Comparison of ENCODE assay signal across 18 mouse cellular contexts in genomic region chr3:37397646-37398045, GRCm38 (mm10). TPM values are rescaled to one million over a fixed set of nuclear protein-coding genes. Genes with fewer than 3 reads are reported as not detected.
DNase-seq lines count a peak whose midpoint lies in the region; ATAC-seq and TF ChIP-seq lines count a peak whose summit lies in the region.
"Had no signal": no experiment of that assay in that cellular context is flagged by ENCODE, and none has a peak within 500 bp of the region (broad histone marks: within the 10 kb centered on the region; RNA-seq: fewer than 3 reads in every experiment).

No protein-coding gene starts in this region.

- ATAC-seq in lung, embryonic 15.5 days (ENCODE audit: borderline replicate concordance, extremely low read depth, low FRiP score, low TSS enrichment), result no peak
- no peak for ATAC-seq in hindbrain, embryonic 14.5 days (ENCODE audit: low FRiP score)
- ATAC-seq: hindbrain, embryonic 16.5 days had no signal

- peaks cover 8% of the 10 kb centered on the region; the same call in 1 of the 2 replicates for H3K4me1 ChIP-seq in lung, embryonic 15.5 days
- H3K4me1 ChIP-seq in lung, adult 2 months (ENCODE audit: control insufficient read depth, insufficient read depth, low read length), result no peaks in the 10 kb centered on the region
- H3K4me1 ChIP-seq in hindbrain, embryonic 14.5 days (replicated peaks; ENCODE audit: control insufficient read depth, insufficient read depth, low read length), result no peaks in the 10 kb centered on the region
- H3K4me1 ChIP-seq: forebrain, embryonic 12.5 days had no signal

- H3K4me3 ChIP-seq in lung, embryonic 15.5 days, result no peak overlapping the region
- H3K4me3 ChIP-seq in lung, adult 2 months (replicated peaks; ENCODE audit: extremely low read depth, low read depth, low read length), result no peak overlapping the region
- no peak overlapping the region for H3K4me3 ChIP-seq in hindbrain, embryonic 14.5 days (replicated peaks; ENCODE audit: low read length)
- H3K4me3 ChIP-seq: embryonic facial prominence, embryonic 13.5 days; forebrain, embryonic 12.5 days had no signal

- TF ChIP-seq POLR2A in lung, adult 2 months (IDR thresholded peaks at IDR 0.05; ENCODE audit: borderline replicate concordance, extremely low read depth, low read depth, low read length), result no peak

- no peaks in the 10 kb centered on the region for H3K27me3 ChIP-seq in lung, embryonic 15.5 days
- no peaks in the 10 kb centered on the region for H3K27me3 ChIP-seq in hindbrain, embryonic 14.5 days (ENCODE audit: control insufficient read depth, insufficient read depth, low read length)
- H3K27me3 ChIP-seq: embryonic facial prominence, embryonic 13.5 days; forebrain, embryonic 12.5 days had no signal

- peak overlapping the region; percentile 77 for H3K27ac ChIP-seq in lung, embryonic 15.5 days
- H3K27ac ChIP-seq in hindbrain, embryonic 14.5 days, result no peak overlapping the region
- H3K27ac ChIP-seq: embryonic facial prominence, embryonic 13.5 days; forebrain, embryonic 12.5 days had no signal

- WGBS in lung, embryonic 15.5 days, result 77% methylated on average over 3 of the region's 3 CpGs
- WGBS in lung, adult 2 months, result 64% methylated on average over 3 of the region's 3 CpGs
- WGBS in hindbrain, embryonic 14.5 days, result 76% methylated on average over 3 of the region's 3 CpGs

- H3K36me3 ChIP-seq in lung, embryonic 15.5 days, result no peaks in the 10 kb centered on the region
- no peaks in the 10 kb centered on the region for H3K36me3 ChIP-seq in hindbrain, embryonic 14.5 days (replicated peaks; ENCODE audit: control insufficient read depth, insufficient read depth)
- H3K36me3 ChIP-seq: forebrain, embryonic 12.5 days had no signal

- H3K4me2 ChIP-seq in lung, embryonic 15.5 days, result no peak overlapping the region
- no peak overlapping the region for H3K4me2 ChIP-seq in hindbrain, embryonic 14.5 days (replicated peaks)
- H3K4me2 ChIP-seq: embryonic facial prominence, embryonic 13.5 days; forebrain, embryonic 12.5 days had no signal

- H3K9ac ChIP-seq in lung, embryonic 15.5 days, result no peak overlapping the region
- no peak overlapping the region for H3K9ac ChIP-seq in hindbrain, embryonic 14.5 days
- H3K9ac ChIP-seq: embryonic facial prominence, embryonic 13.5 days; forebrain, embryonic 12.5 days; forebrain, postnatal 0 days had no signal

- DNase-seq in heart, adult 11 months, result peak; percentile 90
- no peak for DNase-seq in heart, postnatal 4 days
- no peak for DNase-seq in lung, adult 2 months
- DNase-seq in 3134 (ENCODE audit: extremely low read depth, insufficient read length, low spot score) (peak; percentile 21), NIH3T3 (ENCODE audit: low read depth) (peak; percentile 36)
- DNase-seq in hindbrain, embryonic 14.5 days (ENCODE audit: low spot score), result no peak
- DNase-seq in thymus, adult 18-20 months, result no peak
- DNase-seq: adrenal gland, postnatal 14 days; cerebellum, adult 18-20 months; cerebellum, adult 9-11 months; cerebellum, postnatal 36 days; forebrain, postnatal 0 days; gastrocnemius, postnatal 36 days; kidney, adult 11 months had no signal

- no peak for TF ChIP-seq CTCF in lung, adult 2 months (IDR thresholded peaks at IDR 0.05; ENCODE audit: insufficient read depth, low read length)

- no peaks in the 10 kb centered on the region for H3K9me3 ChIP-seq in lung, embryonic 15.5 days
- H3K9me3 ChIP-seq in hindbrain, embryonic 14.5 days (ENCODE audit: control insufficient read depth, low read length), result no peaks in the 10 kb centered on the region
- H3K9me3 ChIP-seq: embryonic facial prominence, embryonic 13.5 days; forebrain, embryonic 12.5 days had no signal

RNA-seq across cellular contexts. Expression of gene Spata5, which starts 22.1 kb away (rescaled TPM):
- total RNA-seq in heart, postnatal 4 days (2021), result 10 to 100 TPM; 25.4 to 28.9 TPM
- polyA plus RNA-seq in lung, embryonic 15.5 days (2015; fragmentation: Nextera tagmentation; extraction: Ambion mirVana), result 31.5 and 34.8 TPM in 2 replicates
- 0.92 and 2.4 TPM in 2 replicates for polyA plus RNA-seq in lung, adult 2 months (2012; rRNA removed)
- polyA plus RNA-seq in hindbrain, embryonic 14.5 days (2014; fragmentation: Nextera tagmentation; extraction: Ambion mirVana), result 33.1 and 35.6 TPM in 2 replicates

RNA-seq across cellular contexts. Expression of gene Nudt6, which starts 22.4 kb away (rescaled TPM):
- 10 to 100 TPM; 15.0 to 15.1 TPM for total RNA-seq in heart, postnatal 4 days (2021)
- 5.5 and 5.9 TPM in 2 replicates for polyA plus RNA-seq in lung, embryonic 15.5 days (2015; fragmentation: Nextera tagmentation; extraction: Ambion mirVana)
- polyA plus RNA-seq in lung, adult 2 months (2012; rRNA removed), result 11.1 TPM in 2 replicates
- polyA plus RNA-seq in hindbrain, embryonic 14.5 days (2014; fragmentation: Nextera tagmentation; extraction: Ambion mirVana), result 6.8 and 8.7 TPM in 2 replicates

RNA-seq across cellular contexts. Expression of gene Fgf2, which starts 49.5 kb away (rescaled TPM):
- total RNA-seq in heart, postnatal 4 days (2021), result 1 to 10 TPM; 3.2 to 3.5 TPM
- polyA plus RNA-seq in lung, embryonic 15.5 days (2015; fragmentation: Nextera tagmentation; extraction: Ambion mirVana), result 2.2 and 2.3 TPM in 2 replicates
- 5.1 and 5.4 TPM in 2 replicates for polyA plus RNA-seq in lung, adult 2 months (2012; rRNA removed)
- polyA plus RNA-seq in hindbrain, embryonic 14.5 days (2014; fragmentation: Nextera tagmentation; extraction: Ambion mirVana), result 1.1 and 1.5 TPM in 2 replicates

Comparison
In these comparisons a context has a peak if more than half of its experiments do, and no peak if none do; other contexts are left out.
1. DNase-seq: peak in heart, adult 11 months (single experiment), 3134 (single experiment) and NIH3T3 (single experiment); none in heart, postnatal 4 days (single experiment), lung, adult 2 months (single experiment), hindbrain, embryonic 14.5 days (single experiment) and thymus, adult 18-20 months (0 of 2).